Mouse (Mus musculus) liver (tissue): ENCODE measurements around the gene Bhlhe40.

Experiments
- DNase-seq: peaks from one replicate; pipeline ENCODE4 v3.0.0-alpha.2; 2020; ENCODE audit warnings: mixed read lengths

Gene Bhlhe40

GRCm38 (mm10) chr6:108663241-108664194, 3.1 kb downstream of the Bhlhe40 start:
- no peak for DNase-seq

GRCm38 (mm10) chr6:108664533-108665150, 4.2 kb downstream of the Bhlhe40 start:
- no peak for DNase-seq

- DNase-seq: no peak
These were observed 5.2 kb downstream of the Bhlhe40 start for GRCm38 (mm10) chr6:108665587-108665986.

- no peak for DNase-seq
These were observed 6.4 kb downstream of the Bhlhe40 start for GRCm38 (mm10) chr6:108666648-108667488.

GRCm38 (mm10) chr6:108667599-108668021, 7.2 kb downstream of the Bhlhe40 start:
- DNase-seq: no peak

- DNase-seq: peak; percentile 64
These were observed 7.9 kb downstream of the Bhlhe40 start for GRCm38 (mm10) chr6:108668321-108668786.

GRCm38 (mm10) chr6:108670276-108670675, 9.8 kb downstream of the Bhlhe40 start:
- DNase-seq: no peak

GRCm38 (mm10) chr6:108670821-108671220, 10.4 kb downstream of the Bhlhe40 start:
- DNase-seq: no peak

GRCm38 (mm10) chr6:108672094-108672493, 11.7 kb downstream of the Bhlhe40 start:
- DNase-seq: no peak

GRCm38 (mm10) chr6:108674221-108674620, 13.8 kb downstream of the Bhlhe40 start:
- DNase-seq: no peak

- no peak for DNase-seq
These were observed 16.4 kb downstream of the Bhlhe40 start for GRCm38 (mm10) chr6:108676783-108677340.

- DNase-seq: peak; percentile 30
These were observed 17.3 kb downstream of the Bhlhe40 start for GRCm38 (mm10) chr6:108677697-108678096.

GRCm38 (mm10) chr6:108678227-108678626, 17.8 kb downstream of the Bhlhe40 start:
- DNase-seq: no peak

GRCm38 (mm10) chr6:108680503-108680902, 20.1 kb downstream of the Bhlhe40 start:
- DNase-seq: no peak

- DNase-seq: no peak
These were observed 20.7 kb downstream of the Bhlhe40 start for GRCm38 (mm10) chr6:108681084-108681483.

GRCm38 (mm10) chr6:108683140-108683539, 22.7 kb downstream of the Bhlhe40 start:
- no peak for DNase-seq

GRCm38 (mm10) chr6:108684430-108684829, 24.0 kb downstream of the Bhlhe40 start:
- no peak for DNase-seq

- DNase-seq: no peak
These were observed 25.4 kb downstream of the Bhlhe40 start for GRCm38 (mm10) chr6:108685758-108686355.

GRCm38 (mm10) chr6:108686930-108687329, 26.5 kb downstream of the Bhlhe40 start:
- no peak for DNase-seq

GRCm38 (mm10) chr6:108688344-108688743, 27.9 kb downstream of the Bhlhe40 start:
- DNase-seq: no peak

- DNase-seq: no peak
These were observed 32.6 kb downstream of the Bhlhe40 start for GRCm38 (mm10) chr6:108692986-108693385.
